Mouse (Mus musculus) embryonic facial prominence, embryonic 12.5 days (tissue): ENCODE results near the gene Heatr9. TPM values are rescaled to one million over a fixed set of nuclear protein-coding genes. Genes with fewer than 3 reads are reported as not detected.
A peak's percentile ranks its signal among the peaks of the same experiment; 100 is the strongest.

Experiments
- ATAC-seq: fragments of 200-750 bp; cut with Nextera tagmentation; 2 replicates; pipeline ENCODE4 v1.8.0; 2017; ENCODE audit not compliant: insufficient number of reproducible peaks, insufficient read depth, low FRiP score, low TSS enrichment
- H3K27ac ChIP-seq: fragments of 300-500 bp; sonication (generic); 2 replicates; pipeline ENCODE4 v1.5.1; 2016; ENCODE audit warnings: mild to moderate bottlenecking
- H3K27me3 ChIP-seq: fragments of 300-500 bp; sonication (generic); 2 replicates; pipeline ENCODE4 v1.6.1; 2016; ENCODE audit warnings: mild to moderate bottlenecking, moderate library complexity
- H3K36me3 ChIP-seq: fragments of 300-500 bp; sonication (generic); 2 replicates; pipeline ENCODE4 v1.6.1; 2016; ENCODE audit warnings: mild to moderate bottlenecking
- H3K4me1 ChIP-seq: fragments of 300-500 bp; sonication (generic); 2 replicates; pipeline ENCODE4 v1.6.1; 2016
- H3K4me2 ChIP-seq: fragments of 300-500 bp; sonication (generic); replicated peaks from 2 replicates; pipeline ENCODE4 v1.6.1; 2016; ENCODE audit warnings: mild to moderate bottlenecking, moderate library complexity
- H3K4me3 ChIP-seq: fragments of 300-500 bp; sonication (generic); 2 replicates; pipeline ENCODE4 v1.5.1; 2016; ENCODE audit warnings: mild to moderate bottlenecking
- H3K9ac ChIP-seq: fragments of 300-500 bp; sonication (generic); 2 replicates; pipeline ENCODE4 v1.6.1; 2016; ENCODE audit warnings: mild to moderate bottlenecking, moderate library complexity
- H3K9me3 ChIP-seq: fragments of 300-500 bp; sonication (generic); 2 replicates; pipeline ENCODE4 v1.6.1; 2016; ENCODE audit warnings: mild to moderate bottlenecking, moderate library complexity
- WGBS: fragments of 180-500 bp; shearing (Covaris S2); methylation state at CpG from one replicate; pipeline ENCODE4 v1.1.7; 2016; 5-methylcytosine and 5-hydroxymethylcytosine counted together
- polyA plus RNA-seq: library from polyadenylated mRNA; unstranded; fragments of >200 nt; fragmentation: Nextera tagmentation; extraction: Ambion mirVana; gene quantifications from 2 replicates; pipeline ENCODE4 v1.2.1, GENCODE M21; 2016

Gene Heatr9
- polyA plus RNA-seq, 1 experiment from 2014 or later, result not detected

DNA sequence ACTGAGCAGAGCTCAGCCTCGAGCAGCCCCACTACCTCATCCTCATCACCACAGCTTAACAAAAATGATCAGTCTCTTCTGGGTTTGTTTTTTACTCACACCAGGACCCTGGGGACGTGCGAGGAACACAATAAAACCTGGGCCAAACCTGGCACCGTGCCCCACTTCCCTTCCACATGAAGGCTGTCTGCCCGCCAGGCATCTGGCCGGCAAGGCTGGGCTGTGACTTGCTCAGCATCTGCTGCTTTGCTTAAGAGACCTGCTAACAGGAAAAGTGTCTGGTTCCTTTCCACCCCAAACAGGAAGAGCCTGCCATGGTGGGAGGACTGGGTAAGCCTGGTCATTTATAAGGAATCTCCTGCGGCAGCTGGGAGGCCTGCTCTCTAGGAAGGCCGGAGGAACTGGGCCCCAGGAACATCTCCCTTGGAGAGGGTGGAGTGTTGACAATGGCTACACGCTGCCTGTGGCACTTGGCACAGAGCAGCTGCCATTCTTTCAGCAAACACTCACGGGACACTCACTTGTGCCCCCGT lies 54.8 kb downstream of the Heatr9 start:
- Histone ChIP-seq H3K4me3 (no peak overlapping the region), H3K27me3 (peaks cover 25% of the 10 kb centered on the region), H3K9ac (no peak overlapping the region), H3K27ac (no peak overlapping the region), H3K36me3 (no peaks in the 10 kb centered on the region), H3K4me1 (peaks cover 3% of the 10 kb centered on the region; the same call in 1 of the 2 replicates), H3K9me3 (no peaks in the 10 kb centered on the region), H3K4me2 (no peak overlapping the region)
- no peak for ATAC-seq
- 63% methylated on average over 11 of the region's 11 CpGs for WGBS

DNA sequence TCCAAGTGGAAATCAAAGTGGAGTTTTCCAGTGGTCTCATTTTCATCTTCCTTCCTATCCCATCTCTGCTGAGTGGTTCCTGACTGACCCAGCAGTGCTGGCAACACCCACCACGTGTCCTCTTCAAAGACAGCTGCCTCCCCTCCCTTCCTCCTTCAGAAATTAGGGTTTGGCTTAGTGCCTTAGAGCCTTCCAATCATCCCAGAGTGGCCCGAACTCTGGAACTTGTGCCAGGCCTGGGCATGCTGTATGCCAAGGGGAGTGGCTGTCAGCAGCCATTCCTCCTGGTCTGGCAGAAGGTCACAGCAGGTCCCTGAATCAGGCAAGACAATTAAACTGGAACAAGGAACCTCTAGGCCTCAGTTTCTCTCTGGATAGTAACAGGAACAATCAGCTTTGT lies 56.0 kb downstream of the Heatr9 start:
- 36% methylated on average over 2 of the region's 2 CpGs for WGBS
- peaks cover 34% of the 10 kb centered on the region for H3K27me3 ChIP-seq
- no peaks in the 10 kb centered on the region for H3K36me3 ChIP-seq
- H3K4me3 ChIP-seq, result no peak overlapping the region
- no peak overlapping the region for H3K27ac ChIP-seq
- H3K4me1 ChIP-seq, result no peaks in the 10 kb centered on the region; the same call in 1 of the 2 replicates
- ATAC-seq, result no peak
- H3K9ac ChIP-seq, result no peak overlapping the region
- no peak overlapping the region for H3K4me2 ChIP-seq
- H3K9me3 ChIP-seq, result no peaks in the 10 kb centered on the region

DNA sequence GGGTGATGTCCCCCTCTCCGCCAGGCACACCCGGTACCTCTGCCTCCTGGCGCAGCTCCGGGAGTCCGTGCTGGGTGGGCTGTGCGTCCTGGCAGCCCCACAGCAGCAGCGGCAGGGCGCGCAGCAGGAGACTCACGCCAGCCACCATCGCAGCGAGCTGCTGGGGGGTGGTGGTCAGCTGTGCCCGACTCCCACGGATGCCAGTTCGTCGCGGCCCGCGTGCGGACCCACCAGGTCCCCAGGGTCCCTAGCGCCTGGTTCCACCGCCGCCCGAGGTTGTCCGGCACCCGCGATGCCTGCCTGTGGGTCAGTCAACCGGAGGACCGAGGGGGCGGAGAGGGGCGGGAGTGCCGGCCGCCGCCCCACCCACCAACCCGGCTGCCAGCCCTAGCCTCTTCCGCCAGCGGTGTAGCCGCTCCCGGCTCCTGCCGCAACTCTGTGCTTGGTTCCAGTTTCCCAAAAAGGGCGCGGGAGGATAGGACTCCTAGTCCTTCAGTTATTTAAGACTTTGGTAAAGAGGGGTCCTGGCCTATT lies 59.2 kb downstream of the Heatr9 start, which contains the start of gene Mmp28:
TSS of gene Mmp28 (minus strand) at position 361 of the 534 bp plus-strand sequence.
- peaks cover 39% of the 10 kb centered on the region for H3K27me3 ChIP-seq
- peak within 1 kb of the TSS; percentile 58 for H3K9ac ChIP-seq
- no peak for ATAC-seq
- H3K27ac ChIP-seq, result no peak within 1 kb of the TSS
- peak within 1 kb of the TSS; percentile 46 for H3K4me3 ChIP-seq
- peak within 1 kb of the TSS; percentile 83 for H3K4me2 ChIP-seq
- no peaks in the 10 kb centered on the region; the same call in none of the 2 replicates for H3K4me1 ChIP-seq
- 0% methylated on average over 42 of the region's 42 CpGs for WGBS
- no peaks in the 10 kb centered on the region for H3K36me3 ChIP-seq
- H3K9me3 ChIP-seq, result no peaks in the 10 kb centered on the region

Other genes starting within 250 kb of the Heatr9 start
- gene Slfn14, start 235.4 kb downstream of the Heatr9 start, polyA plus RNA-seq, result 0.73 and 0.88 TPM in 2 replicates
- gene Ap2b1, start 223.2 kb downstream of the Heatr9 start, polyA plus RNA-seq, result 65.7 and 67.9 TPM in 2 replicates
- 14.9 and 15.5 TPM in 2 replicates for gene Pex12, start 219.6 kb downstream of the Heatr9 start, polyA plus RNA-seq
- 6.3 and 6.9 TPM in 2 replicates for gene Rasl10b, start 113.0 kb downstream of the Heatr9 start, polyA plus RNA-seq
- 0.06 and 0.09 TPM in 2 replicates for gene Gas2l2, start 92.7 kb downstream of the Heatr9 start, polyA plus RNA-seq
- 0.45 and 0.60 TPM in 2 replicates for gene 1700020L24Rik, start 84.5 kb downstream of the Heatr9 start, polyA plus RNA-seq
- 2.9 and 3.2 TPM in 2 replicates for gene Mmp28, start 59.1 kb downstream of the Heatr9 start, polyA plus RNA-seq
- gene Taf15, start 49.1 kb downstream of the Heatr9 start, polyA plus RNA-seq, result 14.5 and 15.5 TPM in 2 replicates
- gene Ccl5, start 8.3 kb upstream of the Heatr9 start, polyA plus RNA-seq, result 0.79 TPM in 1 of 2 replicates, not detected in the other
- 0.61 and 1.3 TPM in 2 replicates for gene Ccl9, start 56.5 kb upstream of the Heatr9 start, polyA plus RNA-seq
- 0.70 and 1.4 TPM in 2 replicates for gene Ccl6, start 70.9 kb upstream of the Heatr9 start, polyA plus RNA-seq
- gene Rpl9-ps1, start 123.4 kb upstream of the Heatr9 start, polyA plus RNA-seq, result not detected in 2 replicates
- 0.51 and 0.93 TPM in 2 replicates for gene Ccl3, start 127.2 kb upstream of the Heatr9 start, polyA plus RNA-seq
- 0.26 and 0.61 TPM in 2 replicates for gene Ccl4, start 140.4 kb upstream of the Heatr9 start, polyA plus RNA-seq
- not detected in 2 replicates for gene Wfdc17, start 181.8 kb upstream of the Heatr9 start, polyA plus RNA-seq
- not detected in 2 replicates for gene Wfdc18, start 186.8 kb upstream of the Heatr9 start, polyA plus RNA-seq
- not detected in 2 replicates for gene Wfdc21, start 224.8 kb upstream of the Heatr9 start, polyA plus RNA-seq
- 30.4 and 31.2 TPM in 2 replicates for gene Heatr6, start 231.5 kb upstream of the Heatr9 start, polyA plus RNA-seq